8 mouse cellular contexts compared by ENCODE assay signal in the genomic region with DNA sequence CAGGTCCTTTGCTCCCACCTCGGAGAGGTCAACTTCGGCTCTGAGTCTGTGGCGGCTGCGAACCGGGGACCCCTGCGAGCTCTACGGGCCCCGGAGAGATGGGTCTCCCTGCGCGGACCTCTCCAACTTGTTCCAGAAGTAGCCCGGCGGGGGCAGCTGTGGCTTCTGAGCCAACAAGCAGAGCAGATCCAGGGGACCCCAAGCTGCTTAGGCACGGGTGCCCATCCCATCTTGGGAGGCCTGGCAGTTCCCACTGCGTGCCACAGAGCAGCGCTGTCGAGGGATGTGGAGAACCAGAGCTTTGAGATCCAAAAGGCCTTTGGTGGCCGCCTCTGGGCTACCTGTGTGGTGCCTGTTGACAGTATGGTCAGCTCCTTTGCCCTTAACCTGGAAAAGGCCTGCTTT.
DNase-seq lines count a peak whose midpoint lies in the region; ATAC-seq lines count a peak whose summit lies in the region.

No protein-coding gene starts in this region.

- H3K4me3 ChIP-seq in hindbrain, embryonic 16.5 days (ENCODE audit: low read length), result peak overlapping the region; percentile 74
- peak overlapping the region; percentile 14; the same call in 1 of the 2 replicates for H3K4me3 ChIP-seq in macrophage (ENCODE audit: inconsistent target)

- WGBS in hindbrain, embryonic 16.5 days, result under 1% methylated on average over 17 of the region's 17 CpGs
- 6% methylated on average over 17 of the region's 17 CpGs for WGBS in macrophage (ENCODE audit: missing documents)

- peak; percentile 76 for DNase-seq in adrenal gland, adult 2 months
- peak; percentile 83 for DNase-seq in embryo, embryonic 10 days (ENCODE audit: low spot score)
- peak; percentile 13 to 16 for DNase-seq in gastrocnemius, adult 8-10 months (ENCODE audit: low spot score in 2 of 2)
- peak; percentile 76 to 81 for DNase-seq in left cerebral cortex, postnatal 10 days (ENCODE audit: extremely low spot score in 1 of 2, low spot score in 2 of 2)
- peak; percentile 88 for DNase-seq in right cerebral cortex, postnatal 10 days (ENCODE audit: low spot score in 2 of 2)

- no peaks in the 10 kb centered on the region for H3K79me2 ChIP-seq in macrophage (ENCODE audit: inconsistent target)

- intact Hi-C loops in left cerebral cortex, postnatal 10 days (cut with DNase I), result loop anchor here (1.0 to 5.0 kb wide), 3 partner anchors 50 to 115 kb away; no protein-coding TSS in a partner anchor

- H3K27ac ChIP-seq in hindbrain, embryonic 16.5 days (ENCODE audit: low read depth, low read length), result peak overlapping the region; percentile 86
- no peak overlapping the region for H3K27ac ChIP-seq in macrophage

- H3K36me3 ChIP-seq in hindbrain, embryonic 16.5 days (ENCODE audit: control insufficient read depth, insufficient read depth, low read length), result no peaks in the 10 kb centered on the region
- no peaks in the 10 kb centered on the region for H3K36me3 ChIP-seq in macrophage (ENCODE audit: inconsistent target)

- H3K4me1 ChIP-seq in hindbrain, embryonic 16.5 days (ENCODE audit: control insufficient read depth, insufficient read depth, low read depth, low read length), result peaks cover 4% of the 10 kb centered on the region

- no peaks in the 10 kb centered on the region for H3K27me3 ChIP-seq in hindbrain, embryonic 16.5 days (replicated peaks; ENCODE audit: control insufficient read depth, insufficient read depth, low read length)

- H3K9ac ChIP-seq in hindbrain, embryonic 16.5 days (ENCODE audit: low read depth, low read length), result peak overlapping the region; percentile 93

- no peaks in the 10 kb centered on the region for H3K9me3 ChIP-seq in hindbrain, embryonic 16.5 days (ENCODE audit: control insufficient read depth, low read length)

- peak overlapping the region; percentile 66 for H3K4me2 ChIP-seq in hindbrain, embryonic 16.5 days (ENCODE audit: low read length)

- peak; percentile 70 for ATAC-seq in hindbrain, embryonic 16.5 days
- ATAC-seq in inflammation-experienced regulatory T-cells, adult 6 months, result no peak

Comparison
In these comparisons a context has a peak if more than half of its experiments do, and no peak if none do; other contexts are left out.
1. DNase-seq: peak in every context shown above with its lines; median percentile 88 in right cerebral cortex, postnatal 10 days; 83 in embryo, embryonic 10 days; 78 in left cerebral cortex, postnatal 10 days; 76 in adrenal gland, adult 2 months; 14 in gastrocnemius, adult 8-10 months.